Mouse (Mus musculus) retina, postnatal 1 day (tissue): ENCODE results near the gene Ccdc190.
A peak's percentile ranks its signal among the peaks of the same experiment; 100 is the strongest.

Source experiments
- DNase-seq: peaks from one replicate; pipeline ENCODE4 v3.0.0-alpha.2; 2012

Ccdc190 gene

GRCm38 (mm10) chr1:169928454-169928971 lies at the start of gene Ccdc190:
Ccdc190 (plus strand) TSS chr1:169928648.
- DNase-seq: peak; percentile 22

- DNase-seq: no peak
Measured at GRCm38 (mm10) chr1:169879060-169879459, 49.4 kb upstream of the Ccdc190 start.

GRCm38 (mm10) chr1:169880181-169880580 lies 48.3 kb upstream of the Ccdc190 start:
- DNase-seq: no peak

GRCm38 (mm10) chr1:169883081-169883565 lies 45.3 kb upstream of the Ccdc190 start:
- no peak for DNase-seq

- DNase-seq: no peak
Measured at GRCm38 (mm10) chr1:169889250-169889649, 39.2 kb upstream of the Ccdc190 start.

GRCm38 (mm10) chr1:169893976-169894375 lies 34.5 kb upstream of the Ccdc190 start:
- no peak for DNase-seq

- no peak for DNase-seq
Measured at GRCm38 (mm10) chr1:169895686-169896085, 32.8 kb upstream of the Ccdc190 start.

GRCm38 (mm10) chr1:169897916-169898315 lies 30.5 kb upstream of the Ccdc190 start:
- DNase-seq: no peak

- DNase-seq: no peak
Measured at GRCm38 (mm10) chr1:169898607-169899006, 29.8 kb upstream of the Ccdc190 start.

GRCm38 (mm10) chr1:169900771-169901336 lies 27.6 kb upstream of the Ccdc190 start:
- DNase-seq: no peak

GRCm38 (mm10) chr1:169909163-169909562 lies 19.3 kb upstream of the Ccdc190 start:
- DNase-seq: peak; percentile 79

- DNase-seq: no peak
Measured at GRCm38 (mm10) chr1:169909659-169910058, 18.8 kb upstream of the Ccdc190 start.

GRCm38 (mm10) chr1:169910751-169911150 lies 17.7 kb upstream of the Ccdc190 start:
- no peak for DNase-seq

GRCm38 (mm10) chr1:169911526-169911925 lies 16.9 kb upstream of the Ccdc190 start:
- no peak for DNase-seq

- peak; percentile 47 for DNase-seq
Measured at GRCm38 (mm10) chr1:169916659-169917058, 11.8 kb upstream of the Ccdc190 start.

- no peak for DNase-seq
Measured at GRCm38 (mm10) chr1:169917115-169917796, 11.2 kb upstream of the Ccdc190 start.

GRCm38 (mm10) chr1:169917998-169918397 lies 10.4 kb upstream of the Ccdc190 start:
- DNase-seq: peak; percentile 62

- peak; percentile 81 for DNase-seq
Measured at GRCm38 (mm10) chr1:169919211-169919610, 9.2 kb upstream of the Ccdc190 start.

- peak; percentile 54 for DNase-seq
Measured at GRCm38 (mm10) chr1:169921710-169922211, 6.7 kb upstream of the Ccdc190 start.

- DNase-seq: no peak
Measured at GRCm38 (mm10) chr1:169924567-169924966, 3.9 kb upstream of the Ccdc190 start.

GRCm38 (mm10) chr1:169927753-169928369 lies 587 bp upstream of the Ccdc190 start:
- DNase-seq: peak; percentile 17

GRCm38 (mm10) chr1:169931698-169932097 lies 3.2 kb downstream of the Ccdc190 start:
- no peak for DNase-seq

GRCm38 (mm10) chr1:169932122-169932746 lies 3.8 kb downstream of the Ccdc190 start:
- DNase-seq: no peak
